Mouse (Mus musculus) forebrain, postnatal 0 days (tissue): ENCODE measurements around the gene Onecut1. TPM values are rescaled to one million over a fixed set of nuclear protein-coding genes. Genes with fewer than 3 reads are reported as not detected.

Source experiments
- ATAC-seq: fragments of 200-750 bp; cut with Nextera tagmentation; 2 replicates; pipeline ENCODE4 v1.8.0; 2017; ENCODE audit warnings: mild to moderate bottlenecking, moderate library complexity
- DNase-seq: peaks from one replicate; pipeline ENCODE4 v3.0.0-alpha.2; 2015
- H3K27ac ChIP-seq: fragments of 300-500 bp; sonication (generic); 2 replicates; pipeline ENCODE4 v1.5.1; 2014; ENCODE audit warnings: low read depth, mild to moderate bottlenecking, antibody characterized with exemption, low read length, moderate library complexity, mixed read lengths
- H3K27me3 ChIP-seq: fragments of 300-500 bp; sonication (generic); 2 replicates; pipeline ENCODE4 v1.6.1; 2014; ENCODE audit warnings: mild to moderate bottlenecking, low read length, mixed read lengths; ENCODE audit not compliant: insufficient read depth
- H3K36me3 ChIP-seq: fragments of 300-500 bp; sonication (generic); 2 replicates; pipeline ENCODE4 v1.6.1; 2014; ENCODE audit warnings: mild to moderate bottlenecking, moderate library complexity; ENCODE audit not compliant: insufficient read depth
- H3K4me1 ChIP-seq: fragments of 300-500 bp; sonication (generic); 2 replicates; pipeline ENCODE4 v1.6.1; 2014; ENCODE audit warnings: antibody characterized with exemption; ENCODE audit not compliant: insufficient read depth
- H3K4me2 ChIP-seq: fragments of 300-500 bp; sonication (generic); 2 replicates; pipeline ENCODE4 v1.6.1; 2014; ENCODE audit warnings: low read depth, mild to moderate bottlenecking, moderate library complexity
- H3K4me3 ChIP-seq: fragments of 300-500 bp; sonication (generic); 2 replicates; pipeline ENCODE4 v1.5.1; 2014; ENCODE audit warnings: low read depth, low read length, mixed read lengths
- H3K9ac ChIP-seq: fragments of 300-500 bp; sonication (generic); 2 replicates; pipeline ENCODE4 v1.6.1; 2014; ENCODE audit warnings: mild to moderate bottlenecking
- H3K9me3 ChIP-seq: fragments of 300-500 bp; sonication (generic); 2 replicates; pipeline ENCODE4 v1.6.1; 2016; ENCODE audit warnings: low read length
- CTCF ChIP-seq: sonication (generic); IDR thresholded peaks from 2 replicates; pipeline ENCODE4 v1.5.1; 2016; ENCODE audit warnings: antibody characterized with exemption, control low read depth, low read depth
- WGBS: fragments of 180-500 bp; shearing (Covaris S2); extraction: QIAGEN DNeasy Blood & Tissue Kit; methylation state at CpG from one replicate; pipeline ENCODE4 v1.1.7; 2014; 5-methylcytosine and 5-hydroxymethylcytosine counted together
- polyA plus RNA-seq: library from polyadenylated mRNA; unstranded; fragments of >200 nt; fragmentation: Nextera tagmentation; extraction: Ambion mirVana; gene quantifications from 2 replicates; pipeline ENCODE4 v1.2.1, GENCODE M21; 2015
- total RNA-seq: library from RNA; depleted of rRNA; stranded (reverse); fragments of >200 nt; gene quantifications from 2 replicates; pipeline ENCODE4 v1.2.3, GENCODE M21; 2014

The Onecut1 gene
- total and polyA plus RNA-seq, 2 experiments from 2014 or later: 0.64 to 3.8 TPM

- TF ChIP-seq CTCF: peak; percentile 73
- WGBS: 3% methylated on average over 15 of the region's 15 CpGs
- Histone ChIP-seq H3K4me3 (peak overlapping the region; percentile 5; the same call in 1 of the 2 replicates), H3K4me2 (no peak overlapping the region), H3K36me3 (no peaks in the 10 kb centered on the region), H3K9ac (no peak overlapping the region), H3K27me3 (peaks cover 77% of the 10 kb centered on the region), H3K9me3 (no peaks in the 10 kb centered on the region), H3K4me1 (no peaks in the 10 kb centered on the region), H3K27ac (no peak overlapping the region)
- ATAC-seq (peak; percentile 30; the same call in 1 of the 2 replicates), DNase-seq (peak; percentile 74)
These were observed 6.0 kb downstream of the Onecut1 start for GRCm38 (mm10) chr9:74867641-74868205.

DNA sequence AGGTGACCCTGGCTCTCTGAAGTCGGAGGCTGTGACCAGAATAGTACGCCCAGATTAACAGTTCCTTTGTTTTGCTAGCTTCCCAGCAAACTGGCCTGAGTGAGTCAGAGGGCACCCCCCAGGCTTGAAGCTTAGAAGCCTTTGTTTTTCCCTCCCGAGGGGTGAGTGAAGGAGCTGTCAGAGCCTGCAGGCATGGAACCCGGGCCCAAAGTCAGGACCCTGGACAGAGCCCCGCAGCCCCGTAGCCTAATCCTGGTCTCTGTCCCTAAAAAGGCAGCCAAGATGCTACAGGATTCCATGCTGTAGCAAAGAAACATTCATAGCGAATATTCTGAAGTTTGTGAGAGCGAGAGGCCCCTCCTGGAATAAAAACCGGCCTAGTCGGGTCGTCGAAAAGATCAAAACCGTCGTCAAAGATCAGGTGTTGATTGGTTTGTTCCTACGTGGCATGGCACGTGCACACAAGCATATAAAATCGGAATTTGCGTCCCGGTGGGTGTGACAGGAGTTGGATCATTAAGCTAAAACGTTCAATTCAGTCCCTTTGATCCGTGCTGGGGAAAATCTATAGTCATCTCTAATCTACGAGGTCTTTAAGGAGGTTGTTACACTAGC lies 6.7 kb downstream of the Onecut1 start:
- 5% methylated on average over 22 of the region's 22 CpGs for WGBS
- Histone ChIP-seq H3K4me3 (no peak overlapping the region), H3K4me1 (no peaks in the 10 kb centered on the region), H3K27me3 (peaks cover 74% of the 10 kb centered on the region), H3K9me3 (no peaks in the 10 kb centered on the region), H3K4me2 (no peak overlapping the region), H3K36me3 (no peaks in the 10 kb centered on the region), H3K27ac (no peak overlapping the region), H3K9ac (no peak overlapping the region)
- no peak for TF ChIP-seq CTCF
- DNase-seq (no peak), ATAC-seq (no peak)

- H3K9me3 ChIP-seq: no peaks in the 10 kb centered on the region
- H3K27ac ChIP-seq: no peak overlapping the region
- no peak overlapping the region for H3K9ac ChIP-seq
- 14% methylated on average over 13 of the region's 13 CpGs for WGBS
- peaks cover 63% of the 10 kb centered on the region for H3K27me3 ChIP-seq
- peak; percentile 94 for TF ChIP-seq CTCF
- DNase-seq (peak; percentile 89), ATAC-seq (peak; percentile 58; the same call in 1 of the 2 replicates)
- no peak overlapping the region for H3K4me3 ChIP-seq
- no peak overlapping the region for H3K4me2 ChIP-seq
- H3K4me1 ChIP-seq: no peaks in the 10 kb centered on the region
- no peaks in the 10 kb centered on the region for H3K36me3 ChIP-seq
These were observed 9.4 kb downstream of the Onecut1 start for GRCm38 (mm10) chr9:74870960-74871688.

DNA sequence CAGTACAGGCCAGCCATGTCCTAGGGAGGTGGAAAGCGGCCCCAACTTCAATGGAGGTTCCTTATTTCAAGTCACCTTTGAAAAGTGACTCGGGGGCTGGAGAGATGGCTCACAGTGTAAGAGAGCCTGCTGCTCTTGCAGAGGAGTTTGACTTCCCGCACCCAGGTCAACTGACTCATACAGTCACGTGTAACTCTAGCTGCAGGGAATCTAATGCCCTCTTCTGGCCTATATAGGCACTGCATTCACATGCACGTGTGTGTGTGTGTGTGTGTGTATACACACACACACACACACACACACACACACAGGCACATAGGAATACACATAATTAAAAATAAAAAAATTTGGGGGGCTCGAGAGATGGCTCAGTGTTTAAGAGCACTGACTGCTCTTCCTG lies 14.6 kb downstream of the Onecut1 start:
- Histone ChIP-seq H3K9ac (no peak overlapping the region), H3K4me2 (no peak overlapping the region), H3K4me3 (no peak overlapping the region), H3K27me3 (peaks cover 17% of the 10 kb centered on the region), H3K27ac (no peak overlapping the region), H3K4me1 (no peaks in the 10 kb centered on the region), H3K36me3 (no peaks in the 10 kb centered on the region), H3K9me3 (no peaks in the 10 kb centered on the region)
- peak; percentile 32; the same call in 1 of the 2 replicates for TF ChIP-seq CTCF
- ATAC-seq: no peak
- 80% methylated on average over 6 of the region's 6 CpGs for WGBS
- DNase-seq: no peak

GRCm38 (mm10) chr9:74877709-74878108 lies 16.0 kb downstream of the Onecut1 start:
- Histone ChIP-seq H3K4me1 (no peaks in the 10 kb centered on the region), H3K36me3 (no peaks in the 10 kb centered on the region), H3K27ac (no peak overlapping the region), H3K4me2 (no peak overlapping the region), H3K27me3 (peaks cover 11% of the 10 kb centered on the region), H3K9ac (no peak overlapping the region), H3K4me3 (no peak overlapping the region), H3K9me3 (no peaks in the 10 kb centered on the region)
- no peak for TF ChIP-seq CTCF
- ATAC-seq (no peak), DNase-seq (no peak)
- 76% methylated on average over 2 of the region's 2 CpGs for WGBS

DNA sequence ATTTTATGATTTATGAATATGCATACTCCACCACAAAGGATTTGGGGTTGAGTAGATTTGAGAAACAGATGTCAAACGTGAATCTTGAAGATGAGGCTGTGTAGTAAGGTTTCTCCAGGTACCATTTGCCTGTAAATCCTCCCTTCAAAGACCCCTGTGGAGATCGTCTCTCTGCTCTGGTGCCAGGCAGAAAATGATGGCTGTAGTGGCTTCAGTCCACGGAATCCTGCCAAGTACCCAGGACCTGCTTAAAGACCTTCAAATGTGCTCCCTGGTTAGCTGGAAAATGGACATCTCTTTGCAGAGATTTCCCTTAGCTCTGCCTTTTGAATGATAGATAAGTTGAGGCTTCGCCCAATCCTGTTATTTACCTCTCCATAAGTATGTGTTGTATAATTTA lies 26.1 kb downstream of the Onecut1 start:
- 75% methylated on average over 4 of the region's 4 CpGs for WGBS
- no peaks in the 10 kb centered on the region for H3K9me3 ChIP-seq
- no peak overlapping the region for H3K27ac ChIP-seq
- DNase-seq (no peak), ATAC-seq (no peak)
- no peak overlapping the region for H3K4me3 ChIP-seq
- no peak for TF ChIP-seq CTCF
- H3K27me3 ChIP-seq: no peaks in the 10 kb centered on the region
- no peak overlapping the region for H3K9ac ChIP-seq
- no peaks in the 10 kb centered on the region for H3K36me3 ChIP-seq
- no peak overlapping the region for H3K4me2 ChIP-seq
- H3K4me1 ChIP-seq: no peaks in the 10 kb centered on the region

GRCm38 (mm10) chr9:74896742-74897141 lies 35.0 kb downstream of the Onecut1 start:
- ATAC-seq (no peak), DNase-seq (no peak)
- H3K4me1 ChIP-seq: no peaks in the 10 kb centered on the region
- no peak overlapping the region for H3K9ac ChIP-seq
- no peaks in the 10 kb centered on the region for H3K9me3 ChIP-seq
- H3K4me3 ChIP-seq: no peak overlapping the region
- no peak for TF ChIP-seq CTCF
- no peaks in the 10 kb centered on the region for H3K27me3 ChIP-seq
- WGBS: 85% methylated on average over 7 of the region's 7 CpGs
- H3K4me2 ChIP-seq: no peak overlapping the region
- H3K36me3 ChIP-seq: no peaks in the 10 kb centered on the region
- H3K27ac ChIP-seq: no peak overlapping the region
